Mouse (Mus musculus) regulatory T cell (primary cell): Measurements from ENCODE around the gene Pou2f2.

Source experiments
- in situ Hi-C: fragments of 300-600 bp; cut with MboI, MseI; formaldehyde crosslinking; loops from one replicate; pipeline ENCODE4 v1.15.1; 2025; ENCODE audit warnings: high pct_unique_total_duplicates

The Pou2f2 gene

GRCm38 (mm10) chr7:25179606-25180161 lies at the start of gene Pou2f2:
Gene Pou2f2 (minus strand): TSS chr7:25179726.
- in situ Hi-C loops, result loop anchor here (10.0 kb wide), 1 partner anchor 45 kb away; no protein-coding TSS in a partner anchor

GRCm38 (mm10) chr7:25227523-25228300 lies 48.2 kb upstream of the Pou2f2 start:
- in situ Hi-C loops, result no loop called here

GRCm38 (mm10) chr7:25222275-25222967 lies 42.9 kb upstream of the Pou2f2 start:
- in situ Hi-C loops, result no loop called here

GRCm38 (mm10) chr7:25221102-25221883 lies 41.8 kb upstream of the Pou2f2 start, which contains the start of gene Zfp526:
Gene Zfp526 (plus strand): TSS chr7:25221425.
- in situ Hi-C loops, result no loop called here

- in situ Hi-C loops, result no loop called here
These were observed 41.1 kb upstream of the Pou2f2 start, which contains the start of gene Dedd2 for GRCm38 (mm10) chr7:25220457-25221101. Gene Dedd2 (minus strand): TSS chr7:25220615.

- in situ Hi-C loops, result no loop called here
These were observed 40.4 kb upstream of the Pou2f2 start for GRCm38 (mm10) chr7:25219756-25220456.

GRCm38 (mm10) chr7:25219416-25219750 lies 39.9 kb upstream of the Pou2f2 start:
- in situ Hi-C loops, result no loop called here

DNA sequence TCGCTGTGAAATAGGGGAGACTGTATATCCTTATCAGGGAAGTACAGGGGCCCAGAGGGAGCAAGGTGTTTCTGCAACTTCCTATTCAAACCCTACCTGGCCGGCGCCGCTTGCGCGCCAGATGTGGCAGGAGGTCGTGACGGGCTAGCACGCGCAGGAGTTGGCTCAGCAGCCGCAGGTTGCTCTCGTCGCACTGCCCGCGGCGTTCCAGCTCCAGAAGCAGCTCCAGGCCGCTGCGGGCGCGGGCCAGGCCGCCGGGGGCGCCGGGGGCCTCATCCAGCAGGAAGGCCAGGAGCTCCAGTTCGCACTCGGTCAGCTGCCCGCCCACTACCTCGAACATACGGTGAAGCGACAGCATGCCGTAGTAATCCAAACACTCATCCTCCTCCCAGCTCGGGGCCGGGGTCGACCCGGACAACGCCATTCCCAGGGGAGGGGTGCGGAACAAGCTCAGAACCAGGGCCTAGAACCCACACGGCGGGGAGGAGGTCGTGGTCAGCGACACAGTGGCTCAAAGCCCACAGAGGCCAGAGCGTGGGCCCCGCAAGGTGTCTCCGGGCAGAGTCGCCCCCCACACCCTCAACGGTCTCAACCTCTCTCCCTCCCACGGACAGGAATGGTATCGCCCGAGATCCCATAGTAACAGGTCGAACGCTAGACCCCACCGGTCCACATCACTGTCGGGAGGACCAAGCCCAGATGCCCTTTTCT lies 39.3 kb upstream of the Pou2f2 start:
- in situ Hi-C loops, result no loop called here

DNA sequence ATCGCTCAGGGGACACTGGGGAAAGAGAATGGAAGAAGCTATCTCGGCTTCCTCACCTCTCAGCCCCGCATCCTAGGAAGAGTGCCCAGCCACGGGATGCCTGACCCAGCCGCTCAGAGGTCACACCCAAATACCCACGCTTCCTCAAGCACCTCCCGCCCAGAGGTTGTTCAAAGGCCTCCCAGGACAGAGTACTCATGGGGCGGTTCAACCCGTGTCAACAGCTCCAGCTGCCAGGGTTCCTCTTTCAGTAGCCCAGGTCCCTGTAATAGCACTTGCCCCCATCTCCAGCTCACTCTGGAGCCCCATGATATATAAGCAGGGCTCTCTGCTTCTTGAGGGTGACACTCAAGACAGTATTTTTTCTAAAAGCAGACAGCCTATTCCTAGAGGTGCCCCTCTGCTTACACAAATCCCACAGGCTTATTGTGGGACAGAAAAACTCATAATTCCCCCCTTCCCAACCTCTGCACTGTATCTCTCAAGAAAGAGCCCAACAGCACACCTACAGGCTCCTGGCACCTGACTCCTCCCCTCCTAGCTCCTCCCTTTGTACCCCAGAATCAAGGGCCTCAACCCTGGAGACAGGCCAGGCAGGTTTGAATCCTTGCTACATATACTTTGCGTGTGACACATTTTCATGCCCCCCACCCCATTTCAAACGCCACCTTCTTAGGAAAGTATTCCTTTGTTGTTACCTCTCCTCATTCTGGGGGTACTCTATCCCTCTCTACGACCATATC lies 38.3 kb upstream of the Pou2f2 start:
- in situ Hi-C loops, result no loop called here

- in situ Hi-C loops, result no loop called here
These were observed 34.6 kb upstream of the Pou2f2 start for GRCm38 (mm10) chr7:25214172-25214571.

GRCm38 (mm10) chr7:25213099-25213498 lies 33.6 kb upstream of the Pou2f2 start:
- in situ Hi-C loops, result no loop called here

DNA sequence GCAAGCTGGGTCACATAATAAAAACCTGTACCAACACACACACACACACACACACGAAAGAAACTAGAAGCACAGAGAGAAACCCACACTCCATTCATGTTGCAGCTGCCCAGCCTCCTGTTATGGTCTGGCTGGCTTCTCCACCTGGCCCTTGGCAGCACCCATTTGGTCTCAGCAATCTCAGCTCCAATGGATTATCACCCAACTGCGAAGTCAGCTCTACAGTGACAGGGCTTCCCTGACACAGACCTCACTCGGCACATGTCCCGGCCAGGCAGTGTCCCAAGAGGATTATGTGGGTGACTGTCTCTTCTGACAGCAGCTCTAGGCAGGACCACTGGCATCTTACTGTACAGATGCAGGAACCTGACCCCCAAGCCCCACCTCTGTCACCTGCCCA lies 31.0 kb upstream of the Pou2f2 start:
- in situ Hi-C loops, result no loop called here

GRCm38 (mm10) chr7:25209161-25209622 lies 29.7 kb upstream of the Pou2f2 start:
- in situ Hi-C loops, result loop anchor here (10.0 kb wide), 1 partner anchor 406 kb away; the partner anchor contains the start of genes Dmac2 and Erich4

DNA sequence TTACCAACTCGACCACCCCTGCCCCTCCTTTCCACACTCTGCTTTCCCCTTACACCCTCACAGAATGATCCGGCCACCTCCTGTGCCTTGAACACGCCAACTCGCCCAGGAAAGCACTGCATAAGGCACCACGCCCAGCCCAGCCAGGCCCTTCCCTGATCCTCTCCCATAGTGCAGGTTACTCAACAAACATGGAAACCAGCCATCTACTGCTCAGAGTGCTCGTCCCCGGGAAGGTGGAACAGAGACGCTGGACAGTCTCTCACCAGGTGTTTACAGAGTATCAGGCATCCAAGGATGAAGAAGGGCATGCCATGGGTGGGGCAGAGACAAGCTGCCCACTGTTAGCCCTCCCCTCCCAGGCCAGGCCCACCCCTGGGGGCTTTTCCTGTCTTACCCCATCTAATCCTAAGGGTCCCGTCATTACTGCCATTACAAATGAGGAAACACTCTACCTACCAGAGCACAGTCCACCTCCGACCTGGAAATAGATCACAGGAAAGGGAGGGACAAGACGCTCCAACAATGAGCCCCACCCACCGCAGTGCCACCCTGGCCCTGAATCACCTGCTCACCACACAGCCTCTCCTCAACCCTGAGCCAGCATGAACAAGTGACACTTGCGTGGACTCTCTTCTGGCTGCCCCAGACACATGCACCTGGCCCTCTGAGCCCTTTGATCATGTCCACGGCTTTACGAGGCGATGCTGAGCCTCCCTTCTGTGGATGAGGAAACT lies 26.7 kb upstream of the Pou2f2 start:
- in situ Hi-C loops, result loop anchor here (10.0 kb wide), 1 partner anchor 409 kb away; the partner anchor contains the start of genes Dmac2 and Erich4

GRCm38 (mm10) chr7:25205355-25206093 lies 26.0 kb upstream of the Pou2f2 start:
- in situ Hi-C loops, result loop anchor here (10.0 kb wide), 1 partner anchor 409 kb away; the partner anchor contains the start of genes Dmac2 and Erich4

DNA sequence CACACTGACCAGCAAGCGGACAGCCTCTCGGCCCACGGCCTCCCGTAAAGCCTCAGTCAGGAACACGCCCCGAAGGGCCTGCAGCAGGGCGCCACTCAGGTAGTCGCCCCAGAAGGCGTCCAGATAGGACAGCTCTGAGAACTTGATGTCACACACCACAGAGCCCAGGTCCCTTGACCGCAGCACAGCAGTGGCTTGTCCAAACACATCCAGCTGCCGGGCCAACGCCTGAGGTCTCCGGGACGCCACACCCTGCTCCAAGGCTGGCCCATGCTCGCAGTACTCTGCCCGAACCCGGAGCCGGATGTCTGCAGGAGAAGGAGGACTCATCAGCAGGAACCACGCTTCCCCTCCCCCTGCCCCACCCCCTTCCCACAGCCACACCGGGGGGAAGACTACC lies 24.1 kb upstream of the Pou2f2 start:
- in situ Hi-C loops, result loop anchor here (10.0 kb wide), 1 partner anchor 411 kb away; the partner anchor contains the start of genes Dmac2 and Erich4

DNA sequence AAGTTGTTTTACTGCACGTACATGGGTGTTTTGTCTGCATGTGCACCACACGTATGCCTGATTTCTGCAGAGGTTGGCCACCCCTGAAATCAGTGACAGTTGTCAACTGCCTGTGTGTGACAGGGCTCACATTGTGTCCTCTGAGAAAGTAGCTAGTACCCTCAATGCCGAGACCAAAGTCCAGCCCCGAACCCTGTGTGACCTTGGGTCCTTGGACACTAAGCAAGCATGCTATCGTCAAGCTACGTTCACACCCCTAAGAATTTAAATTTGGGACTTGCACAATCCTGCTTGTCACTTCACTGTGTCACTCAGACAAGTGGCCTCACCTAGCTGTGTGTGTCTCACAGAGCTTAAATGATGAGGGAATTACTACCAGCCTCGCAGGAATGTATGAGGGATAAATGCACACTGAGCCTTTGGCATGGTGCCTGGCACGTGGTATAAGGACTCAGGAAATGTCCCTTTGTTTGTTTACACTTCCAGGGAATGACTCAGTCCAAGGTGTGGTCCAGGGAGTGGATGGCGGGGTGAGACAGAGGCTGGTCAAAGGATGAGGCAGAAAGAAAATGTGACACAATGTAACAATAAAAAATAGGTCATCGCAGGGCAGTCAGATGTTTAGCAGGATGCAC lies 18.0 kb upstream of the Pou2f2 start:
- in situ Hi-C loops, result no loop called here
